Mouse (Mus musculus): Measurements from ENCODE around the gene Plekhb2. TPM values are rescaled to one million over a fixed set of nuclear protein-coding genes. Genes with fewer than 3 reads are reported as not detected.
A peak's percentile ranks its signal among the peaks of the same experiment; 100 is the strongest.

The Plekhb2 gene
- total RNA-seq (2021), result 10 to 100 TPM; 69.3 to 86.7 TPM
- long read RNA-seq, experiment 1, transcript Plekhb2-201 (8 exons, 3,279 nt), result major isoform, 113 of 124 reads
- long read RNA-seq, experiment 1, partial matches to known transcripts, result 1 of 124 reads
- long read RNA-seq, experiment 1, other reads (novel, unspliced or antisense), result 10 of 124 reads
- long read RNA-seq, experiment 2, transcript Plekhb2-201 (8 exons, 3,279 nt), result major isoform, 116 of 131 reads
- long read RNA-seq, experiment 2, partial matches to known transcripts, result 9 of 131 reads
- long read RNA-seq, experiment 2, other reads (novel, unspliced or antisense), result 6 of 131 reads

DNA sequence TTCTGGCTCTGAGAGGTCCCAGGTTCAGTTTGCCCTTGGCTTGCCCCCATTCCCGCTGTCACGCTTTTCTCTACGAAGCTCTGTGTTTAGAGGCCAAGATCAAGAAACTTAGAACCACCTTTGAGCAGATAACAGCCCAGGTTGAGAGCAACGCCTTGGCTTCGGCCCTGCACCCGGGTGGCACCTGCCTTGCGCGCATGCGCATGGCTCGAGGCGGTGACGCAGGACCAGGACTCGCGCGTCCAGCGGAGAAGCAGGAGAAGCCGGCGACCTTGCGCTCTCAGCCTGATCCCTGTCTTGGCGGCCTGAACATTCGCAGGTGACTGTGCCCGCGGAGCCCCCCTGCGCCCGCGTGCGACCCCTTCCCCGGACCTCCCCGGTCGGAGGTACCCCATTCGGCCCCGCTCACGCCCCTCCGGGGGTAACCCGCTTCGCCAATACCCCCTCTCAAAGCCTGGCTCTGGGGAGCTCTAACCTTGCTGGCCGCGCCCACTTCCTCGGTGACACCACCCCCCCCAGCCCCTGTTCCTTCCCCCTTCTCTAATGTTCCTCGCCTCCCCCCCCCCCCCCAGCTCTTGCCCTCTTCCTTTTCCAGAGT lies at the start of gene Plekhb2:
Gene Plekhb2 (plus strand): TSS at position 232 of the 598 bp plus-strand sequence.
- intact Hi-C loops (cut with DNase I), result no loop called here
- peak; percentile 89 to 90 for DNase-seq

DNA sequence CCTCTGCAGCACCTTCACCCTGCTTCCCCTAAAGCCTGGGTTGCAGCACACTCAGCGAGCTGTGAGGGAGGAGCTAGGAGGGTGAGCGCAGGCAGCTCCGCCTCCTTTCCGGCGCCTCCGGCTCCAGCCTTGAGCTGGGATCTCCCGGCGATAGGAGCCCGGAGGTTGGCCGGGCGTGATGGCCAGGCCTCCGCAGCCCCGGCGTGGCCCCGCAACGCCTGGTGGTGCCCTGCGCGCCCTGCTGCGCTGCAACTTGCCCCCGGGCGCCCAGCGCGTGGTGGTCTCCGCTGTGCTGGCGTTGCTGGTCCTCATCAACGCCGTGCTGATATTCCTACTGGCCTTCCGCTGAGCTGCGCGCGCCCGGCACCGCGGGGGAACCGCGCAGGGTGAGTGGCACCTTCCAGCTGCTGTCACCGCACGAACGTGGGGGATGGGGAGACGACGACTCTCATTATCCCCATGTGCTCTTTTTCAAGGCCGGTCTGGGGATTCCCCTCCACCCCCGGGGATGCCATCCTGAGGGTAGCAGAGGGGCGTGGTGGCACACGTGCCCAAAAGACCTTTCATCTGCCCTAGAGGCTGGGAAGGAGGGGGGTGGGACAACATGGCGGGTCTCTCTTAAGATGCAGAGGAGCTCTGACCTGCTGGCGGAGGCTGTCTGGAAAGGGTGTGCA lies 48.0 kb upstream of the Plekhb2 start:
- DNase-seq, result peak; percentile 69 to 70
- intact Hi-C loops (cut with DNase I), result no loop called here

DNA sequence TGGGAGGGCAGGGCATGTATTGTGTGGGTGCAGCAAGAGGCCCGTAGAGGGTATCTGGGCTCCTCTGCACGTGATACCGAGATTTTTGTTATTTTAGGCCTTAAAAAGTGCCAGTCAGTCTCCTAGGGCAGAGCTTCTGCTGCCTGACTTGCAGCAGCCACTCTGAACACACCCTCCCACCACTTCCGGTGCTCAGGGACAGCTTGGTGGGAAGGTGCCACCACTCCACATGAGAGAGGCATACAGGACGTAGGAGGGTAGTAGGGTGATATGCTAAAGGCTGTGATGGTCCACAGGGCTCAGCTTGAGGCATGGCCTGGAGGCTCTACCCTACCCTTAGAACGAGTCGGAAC lies 47.5 kb upstream of the Plekhb2 start:
- no peak for DNase-seq
- intact Hi-C loops (cut with DNase I), result no loop called here

DNA sequence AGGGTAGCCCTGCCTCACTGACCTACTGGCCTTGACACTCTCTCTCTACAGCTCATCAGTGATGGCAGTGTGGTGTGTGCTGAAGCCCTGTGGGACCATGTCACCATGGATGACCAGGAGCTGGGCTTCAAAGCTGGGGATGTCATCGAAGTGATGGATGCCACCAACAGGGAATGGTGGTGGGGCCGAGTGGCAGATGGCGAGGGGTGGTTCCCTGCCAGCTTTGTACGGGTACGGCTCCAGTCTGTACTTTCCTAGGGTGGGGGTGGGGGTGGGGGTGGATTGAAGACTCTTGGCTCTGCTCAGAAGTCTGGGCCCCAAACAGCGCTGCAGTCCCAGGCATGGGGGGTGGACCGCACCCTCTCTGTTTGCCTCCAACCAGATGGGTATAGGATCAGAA lies 44.9 kb upstream of the Plekhb2 start:
- no peak for DNase-seq
- intact Hi-C loops (cut with DNase I), result no loop called here

DNA sequence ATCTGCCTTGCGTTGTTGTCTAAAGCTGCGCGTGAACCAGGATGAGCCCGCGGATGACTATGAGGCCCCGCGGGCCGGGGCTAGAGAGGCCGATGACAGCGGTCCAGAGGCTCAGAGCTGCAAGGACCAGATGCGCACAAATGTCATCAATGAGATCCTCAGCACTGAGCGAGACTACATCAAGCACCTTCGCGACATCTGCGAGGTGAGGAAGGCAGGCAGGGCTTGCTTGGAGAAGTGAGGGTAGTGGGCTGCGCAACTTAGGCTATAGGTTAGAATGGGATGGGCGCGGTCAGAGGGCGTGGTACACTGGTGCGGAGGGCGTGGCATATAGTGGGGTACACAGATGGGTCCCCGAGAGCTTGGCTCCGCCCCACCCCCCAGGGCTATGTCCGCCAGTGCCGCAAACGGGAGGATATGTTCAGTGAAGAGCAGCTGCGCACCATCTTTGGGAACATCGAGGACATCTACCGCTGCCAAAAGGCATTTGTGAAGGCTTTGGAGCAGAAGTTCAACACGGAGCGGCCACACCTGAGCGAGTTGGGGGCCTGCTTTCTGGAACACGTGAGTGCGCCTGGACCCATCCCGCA lies 43.8 kb upstream of the Plekhb2 start:
- intact Hi-C loops (cut with DNase I), result no loop called here

DNA sequence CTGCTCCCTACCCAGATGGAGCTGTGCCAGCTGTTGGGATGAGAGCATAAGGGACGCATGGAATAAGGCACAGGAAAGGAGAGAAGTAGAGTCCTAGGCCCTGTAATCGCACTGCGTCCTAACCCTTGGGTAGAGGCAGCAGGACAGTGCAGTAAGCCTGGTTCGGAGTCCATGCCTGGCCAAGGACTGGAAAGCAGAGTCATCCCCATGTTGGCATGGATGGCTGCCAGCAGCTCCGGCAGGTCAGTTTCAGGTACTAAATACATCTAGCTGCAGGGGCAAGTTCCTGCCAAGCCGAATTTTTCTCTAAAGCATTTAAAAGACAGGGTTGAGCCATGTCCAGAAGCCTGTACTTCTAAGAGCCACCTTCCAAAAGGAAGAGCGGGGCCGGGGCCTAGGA lies 41.3 kb upstream of the Plekhb2 start:
- DNase-seq, result no peak
- intact Hi-C loops (cut with DNase I), result no loop called here

More for the DNA sequence above, 43.8 kb upstream of the Plekhb2 start:
- no peak for DNase-seq

DNA sequence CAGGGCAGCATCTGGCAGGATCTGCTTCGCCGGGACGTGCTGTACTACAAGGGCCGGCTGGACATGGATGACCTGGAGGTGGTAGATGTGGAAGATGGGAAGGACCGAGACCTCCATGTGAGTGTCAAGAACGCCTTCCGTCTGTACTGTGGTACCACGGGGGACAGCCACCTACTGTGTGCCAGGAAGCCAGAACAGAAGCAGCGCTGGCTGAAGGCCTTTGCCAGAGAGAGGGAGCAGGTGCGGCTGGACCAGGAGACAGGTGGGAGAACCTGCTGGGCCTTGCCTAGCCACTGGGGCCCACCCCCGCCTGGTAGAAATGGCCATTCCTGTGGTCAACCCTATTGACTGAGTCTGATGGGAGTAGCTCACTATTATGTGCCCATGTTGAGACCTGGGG lies 39.5 kb upstream of the Plekhb2 start:
- intact Hi-C loops (cut with DNase I), result loop anchor here (5.0 kb wide), 1 partner anchor 57 kb away; no protein-coding TSS in a partner anchor
- DNase-seq, result no peak

DNA sequence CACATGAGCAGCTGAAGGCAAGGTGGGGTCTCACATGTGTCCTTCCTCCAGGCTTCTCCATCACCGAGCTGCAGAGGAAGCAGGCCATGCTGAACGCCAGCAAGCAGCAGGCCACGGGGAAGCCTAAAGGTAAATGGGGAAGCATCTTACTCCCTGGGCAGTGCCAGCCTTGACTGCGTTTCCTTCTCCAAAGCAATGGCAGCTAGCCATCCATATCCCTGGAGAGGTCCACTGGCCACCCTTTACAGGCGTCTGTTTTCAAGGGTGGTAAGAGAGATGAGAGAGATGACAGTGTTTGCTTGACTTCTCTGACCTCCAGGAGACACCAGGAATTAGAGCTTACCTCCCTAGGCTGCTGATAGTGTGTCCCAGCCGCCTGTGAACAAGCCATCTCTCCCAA lies 38.7 kb upstream of the Plekhb2 start:
- intact Hi-C loops (cut with DNase I), result loop anchor here (5.0 kb wide), 1 partner anchor 56 kb away; no protein-coding TSS in a partner anchor
- DNase-seq, result no peak

DNA sequence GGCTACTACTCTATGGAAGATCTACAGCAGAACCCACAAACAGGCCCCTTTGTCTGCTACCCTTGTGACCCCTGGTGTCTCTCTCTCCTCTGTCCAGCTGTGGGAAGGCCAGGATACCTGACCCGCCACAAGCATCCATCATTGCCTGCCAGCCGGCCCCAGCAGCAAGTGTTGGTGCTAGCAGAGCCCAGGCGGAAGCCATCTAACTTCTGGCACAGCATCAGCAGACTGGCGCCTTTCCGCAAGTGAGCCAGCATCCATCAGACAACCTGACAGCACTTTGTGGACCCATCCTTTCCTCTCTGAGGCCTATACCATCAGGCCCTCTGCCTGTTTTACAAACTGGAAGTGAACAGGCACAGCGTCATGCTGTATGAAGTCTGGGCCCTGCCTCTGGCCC lies 38.2 kb upstream of the Plekhb2 start:
- intact Hi-C loops (cut with DNase I), result loop anchor here (5.0 kb wide), 1 partner anchor 56 kb away; no protein-coding TSS in a partner anchor
- no peak for DNase-seq

DNA sequence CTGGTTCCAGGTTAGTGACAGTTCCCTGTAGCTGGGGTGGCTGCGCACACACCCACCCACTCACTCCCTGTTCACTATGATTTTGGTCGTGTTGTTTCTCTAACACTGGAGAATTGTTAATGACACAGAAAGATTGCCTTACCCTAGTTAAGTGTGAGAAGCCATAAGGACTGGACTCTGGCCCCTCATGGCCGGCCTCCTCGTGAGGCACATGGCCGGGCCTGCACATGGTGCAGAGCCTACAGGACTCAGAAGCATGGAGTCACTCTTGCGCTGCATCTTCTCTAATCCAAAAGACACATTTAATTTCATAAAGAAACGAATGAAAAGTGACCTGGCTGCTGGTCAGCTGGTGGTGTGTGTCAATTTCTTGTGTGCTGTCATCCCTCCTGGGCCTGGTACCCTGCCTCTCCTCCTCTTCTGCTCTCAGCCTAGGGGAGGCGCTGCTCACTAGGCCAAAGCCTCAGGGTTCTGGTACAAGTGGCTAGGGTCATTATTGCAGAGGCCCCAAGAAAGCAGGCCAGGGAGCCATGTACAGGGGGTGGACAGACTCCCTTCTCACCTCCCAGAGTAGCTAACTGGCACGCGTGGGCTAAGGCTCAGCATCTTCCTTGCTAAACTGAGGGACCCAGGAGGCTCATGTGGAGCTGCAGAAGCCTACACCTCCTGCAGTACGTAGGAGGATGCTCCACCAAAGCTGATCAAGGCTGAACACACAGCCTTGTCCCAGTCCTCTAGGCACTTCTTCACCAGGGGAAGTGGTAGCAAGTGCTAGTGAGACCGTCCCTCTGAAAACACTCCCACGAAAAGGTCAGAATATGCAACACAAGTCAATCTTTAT lies 37.1 kb upstream of the Plekhb2 start:
- no peak for DNase-seq
- intact Hi-C loops (cut with DNase I), result loop anchor here (5.0 kb wide), 1 partner anchor 55 kb away; no protein-coding TSS in a partner anchor

DNA sequence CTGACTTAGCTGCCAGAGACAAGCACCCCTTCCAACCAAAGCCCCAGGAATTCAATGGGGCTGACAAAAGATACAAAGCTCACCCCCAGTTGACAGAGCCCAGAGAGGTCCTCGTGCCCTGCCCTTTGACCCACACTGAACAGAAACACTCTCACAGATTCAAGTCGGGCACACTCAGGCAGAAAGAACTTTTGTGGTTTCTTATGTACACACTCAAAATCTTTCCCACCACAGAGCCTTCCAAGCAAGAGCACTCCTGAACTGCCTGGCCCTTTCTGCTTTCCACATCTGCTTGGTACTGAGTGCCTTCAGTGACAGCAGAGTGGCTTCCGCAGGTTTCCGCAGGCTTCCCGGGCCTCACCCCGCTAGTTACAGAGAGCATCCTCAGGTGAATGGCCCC lies 33.9 kb upstream of the Plekhb2 start:
- intact Hi-C loops (cut with DNase I), result no loop called here
- no peak for DNase-seq

DNA sequence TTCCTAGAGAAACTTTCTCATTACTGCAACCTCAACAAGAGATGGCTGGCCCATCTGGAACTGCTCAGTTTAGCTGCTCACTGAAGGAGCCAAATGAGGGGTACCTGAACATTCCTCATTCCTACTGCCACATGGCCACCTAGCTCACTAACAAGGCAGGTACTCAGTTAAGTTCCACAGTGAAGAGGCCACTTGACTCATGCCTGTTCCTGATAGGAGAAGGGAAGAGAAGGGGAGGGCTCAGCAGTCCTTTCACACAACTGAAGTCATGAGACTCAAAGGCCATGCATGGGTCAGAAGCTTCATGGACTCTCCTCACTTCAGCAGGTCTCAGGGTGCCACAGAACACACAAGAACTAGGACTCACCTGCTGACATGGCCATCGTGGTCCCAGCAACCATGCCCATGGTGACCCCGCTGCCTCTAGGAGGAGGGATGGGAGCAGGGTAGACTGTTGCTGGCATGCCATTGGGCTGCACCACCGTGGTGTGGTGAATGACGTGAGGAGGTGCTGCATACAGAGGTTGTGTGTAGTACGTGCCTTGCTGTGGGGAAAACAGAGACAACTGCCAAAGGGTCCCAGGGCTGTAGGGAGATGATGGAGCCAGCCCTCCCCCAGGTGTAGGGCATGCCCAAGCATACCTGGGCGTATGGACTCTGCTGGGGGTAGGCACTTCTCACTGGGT lies 30.4 kb upstream of the Plekhb2 start:
- intact Hi-C loops (cut with DNase I), result no loop called here
- DNase-seq, result no peak

DNA sequence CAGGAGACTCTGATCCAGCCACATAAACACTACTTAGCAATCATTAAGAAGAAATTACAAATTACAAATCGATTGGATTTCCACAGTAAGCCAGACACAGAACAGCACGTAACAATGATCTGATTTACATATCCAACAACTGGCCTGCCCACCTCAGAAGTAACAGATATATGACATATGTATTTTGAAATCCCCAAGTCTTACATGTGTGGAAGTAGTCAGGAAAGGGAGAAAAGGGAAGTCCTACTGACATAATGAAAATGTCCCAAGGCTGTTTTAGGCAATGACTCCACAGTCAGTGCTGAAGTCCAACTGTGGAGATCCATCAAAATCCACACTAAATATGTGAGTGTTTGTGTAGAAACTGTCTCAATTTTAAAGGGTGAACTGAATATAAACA lies 28.4 kb upstream of the Plekhb2 start:
- no peak for DNase-seq
- intact Hi-C loops (cut with DNase I), result no loop called here

DNA sequence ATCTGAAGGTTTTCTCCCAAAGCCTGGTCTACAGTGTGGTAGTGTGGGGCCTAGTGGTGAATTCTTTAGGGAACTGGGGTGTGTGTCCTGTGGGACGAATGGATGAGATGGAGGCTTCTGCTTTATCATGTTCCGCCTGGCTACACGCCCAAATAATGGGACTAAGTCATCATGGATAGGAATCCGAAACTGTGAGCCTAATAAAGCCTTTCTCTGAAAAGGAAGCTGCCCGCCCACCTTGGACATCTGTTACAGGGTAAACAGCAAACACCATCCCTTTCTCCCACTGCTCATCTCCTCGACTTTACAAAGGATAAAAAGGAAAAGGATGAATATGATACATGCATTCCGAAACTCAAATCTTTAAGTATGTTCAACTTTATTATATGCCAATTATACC lies 27.8 kb upstream of the Plekhb2 start:
- no peak for DNase-seq
- intact Hi-C loops (cut with DNase I), result no loop called here

DNA sequence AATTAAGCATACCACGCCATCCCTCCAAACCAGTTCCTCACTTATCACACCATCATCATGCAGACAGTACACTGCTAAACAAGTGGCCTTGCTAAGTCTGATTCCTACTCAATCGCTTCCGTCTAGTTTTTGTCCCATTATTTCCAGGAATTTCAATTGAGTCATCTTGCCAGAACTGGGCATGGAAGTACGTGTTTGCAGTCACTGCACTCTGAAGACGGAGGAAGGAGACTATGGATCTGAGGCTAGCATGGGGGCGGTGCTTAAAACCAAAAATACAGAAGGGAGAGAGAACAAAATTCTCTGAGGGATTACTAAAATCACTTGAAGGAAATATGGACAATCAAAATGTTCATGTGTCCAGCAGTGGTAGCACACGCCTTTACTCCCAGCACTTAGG lies 27.0 kb upstream of the Plekhb2 start:
- intact Hi-C loops (cut with DNase I), result no loop called here
- DNase-seq, result no peak

DNA sequence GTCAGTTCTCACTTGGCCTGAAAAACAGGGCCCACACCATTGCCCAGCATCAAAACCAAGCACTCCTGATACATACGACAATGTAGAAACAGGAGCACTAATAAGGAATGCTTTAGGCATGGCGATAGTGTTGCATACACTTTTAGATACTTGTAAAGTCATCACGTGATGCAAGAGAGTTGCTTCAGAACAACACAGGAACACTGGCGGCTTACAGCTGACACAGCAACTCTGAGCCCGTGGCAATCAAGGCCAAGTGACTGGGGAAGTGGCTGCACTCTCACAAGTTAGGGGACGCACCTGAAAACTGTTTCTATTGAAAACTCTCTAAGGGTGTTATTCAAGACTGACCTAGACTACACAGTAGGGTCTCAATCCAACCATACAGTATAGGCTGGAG lies 26.4 kb upstream of the Plekhb2 start:
- intact Hi-C loops (cut with DNase I), result no loop called here
- DNase-seq, result no peak

DNA sequence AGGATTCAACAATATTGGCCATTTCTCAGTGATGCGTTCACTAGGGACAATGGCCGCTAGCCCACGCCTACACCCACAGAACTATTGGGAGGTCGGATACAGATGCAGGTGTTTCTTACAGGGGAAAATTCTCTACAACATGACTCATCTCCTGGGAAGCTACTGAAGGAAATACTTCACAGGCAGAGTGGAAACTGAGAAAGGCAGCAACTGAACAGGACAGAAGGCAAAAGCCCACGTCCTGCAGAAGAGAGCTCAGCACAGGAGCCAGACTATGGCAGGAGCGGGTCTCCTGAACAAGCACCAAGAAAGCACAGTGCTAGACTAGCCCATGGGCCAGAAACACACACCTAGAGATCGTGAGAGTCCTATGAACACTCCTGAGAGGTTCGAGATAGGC lies 25.6 kb upstream of the Plekhb2 start:
- DNase-seq, result no peak
- intact Hi-C loops (cut with DNase I), result no loop called here

DNA sequence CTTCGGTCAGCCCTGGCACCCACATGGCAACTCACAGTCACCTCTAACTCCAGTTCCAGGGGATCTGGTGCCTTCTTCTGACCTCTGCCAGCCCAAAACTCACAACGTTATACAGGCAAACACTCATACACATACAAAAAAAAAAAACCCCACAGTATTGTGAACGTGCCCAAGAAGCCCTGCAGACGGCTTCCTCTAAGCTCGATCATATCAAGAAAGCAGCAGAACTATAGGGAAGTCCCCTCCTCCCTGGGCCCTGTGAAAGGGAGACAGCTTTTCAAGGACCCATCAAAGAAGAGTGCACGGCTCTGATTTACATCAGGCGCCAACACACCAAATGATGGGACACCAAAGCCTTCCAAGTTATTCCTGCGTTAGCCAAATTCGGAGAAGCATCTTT lies 23.9 kb upstream of the Plekhb2 start:
- intact Hi-C loops (cut with DNase I), result no loop called here
- no peak for DNase-seq

DNA sequence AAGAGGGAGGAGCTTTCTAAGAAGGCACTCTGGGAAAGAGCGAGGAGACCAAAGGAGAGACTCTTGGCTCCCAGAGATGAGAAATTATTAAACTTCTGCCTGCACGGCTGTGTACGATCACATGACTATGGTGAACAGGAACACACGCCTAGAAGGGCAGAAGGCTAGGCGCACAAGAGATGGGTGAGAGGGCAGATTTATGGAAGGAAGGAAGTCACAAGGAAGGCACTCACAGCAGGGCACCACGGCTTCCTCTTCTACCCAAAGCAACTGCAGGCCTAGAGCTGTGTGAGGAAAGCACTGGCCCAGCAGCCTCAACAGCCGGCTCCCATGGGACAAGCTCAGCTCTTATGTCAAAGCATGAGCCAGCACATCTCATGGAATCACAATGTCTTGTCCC lies 21.9 kb upstream of the Plekhb2 start:
- peak; percentile 31 to 36 for DNase-seq
- intact Hi-C loops (cut with DNase I), result no loop called here
